Mouse (Mus musculus) olfactory bulb, adult 2 months (tissue): ENCODE results near the gene Scn3b.

Experiments
- CTCF ChIP-seq: fragments of 200-500 bp; IDR thresholded peaks from 2 replicates; pipeline ENCODE4 v1.5.1; 2012; ENCODE audit warnings: low read depth, mild to moderate bottlenecking, low read length, moderate library complexity; ENCODE audit not compliant: insufficient read depth
- POLR2A ChIP-seq: fragments of 200-500 bp; IDR thresholded peaks from 2 replicates; pipeline ENCODE4 v1.6.1; 2012; ENCODE audit warnings: mild to moderate bottlenecking, low read depth, low read length, moderate library complexity; ENCODE audit not compliant: insufficient read depth

DNA sequence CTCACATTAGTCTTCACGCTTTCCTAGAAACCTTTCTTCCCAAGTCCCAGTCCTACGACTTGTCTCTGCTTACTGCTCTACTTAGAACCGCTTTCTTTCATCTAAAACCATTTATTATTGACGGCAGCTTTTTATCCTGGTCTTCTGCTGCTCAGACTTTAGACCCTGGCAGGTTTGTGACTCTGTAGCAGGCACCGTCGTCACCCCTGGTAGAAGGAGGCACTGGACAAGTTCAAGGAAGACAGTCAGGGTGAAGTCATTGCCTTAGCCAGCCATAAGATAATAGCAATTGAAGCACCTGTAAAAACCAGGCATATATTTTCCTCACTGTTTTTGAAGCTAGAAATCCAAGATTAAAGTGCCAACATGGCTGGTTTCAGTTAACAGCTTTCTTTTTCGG, 33.8 kb upstream of the Scn3b start:
- TF ChIP-seq POLR2A (no peak), CTCF (no peak)
